Mouse (Mus musculus): ENCODE results near the gene Arpc4. TPM values are rescaled to one million over a fixed set of nuclear protein-coding genes. Genes with fewer than 3 reads are reported as not detected.

The Arpc4 gene
- total and polyA plus RNA-seq, 3 experiments: 231 to 375 TPM; not detected in 1

GRCm38 (mm10) chr6:113396270-113397030 lies 18.5 kb downstream of the Arpc4 start:
- H3K36me3 ChIP-seq (ENCODE audit: control insufficient read depth in 1 of 2, insufficient read depth in 2 of 2, low read length in 2 of 2): no peaks in the 10 kb centered on the region; a peak in 1 of 4 replicates
- H3K9me3 ChIP-seq (replicated peaks; ENCODE audit: insufficient read depth, low read length): no peaks in the 10 kb centered on the region
- no peak overlapping the region for H3K9ac ChIP-seq (ENCODE audit: control insufficient read depth, low read depth, low read length, poor library complexity, severe bottlenecking)
- H3K27me3 ChIP-seq (ENCODE audit: control insufficient read depth in 1 of 2, insufficient read depth in 2 of 2, low read length in 2 of 2): no peaks in the 10 kb centered on the region
- H3K27ac ChIP-seq (ENCODE audit: control insufficient read depth, low read depth, low read length): no peak overlapping the region
- H3K4me3 ChIP-seq (ENCODE audit: control insufficient read depth in 1 of 2, insufficient read depth in 1 of 2, low read depth in 2 of 2, low read length in 2 of 2): no peak overlapping the region
- TF ChIP-seq TBP (IDR thresholded peaks at IDR 0.05; ENCODE audit: low read depth, low read length) (no peak), ZNF384 (IDR thresholded peaks at IDR 0.05; ENCODE audit: low read depth, low read length) (no peak), TCF12 (IDR thresholded peaks at IDR 0.05; ENCODE audit: low read depth, low read length) (no peak), NELFE (IDR thresholded peaks at IDR 0.05; ENCODE audit: low read depth, low read length) (no peak), ELF1 (IDR thresholded peaks at IDR 0.05; ENCODE audit: low read depth, low read length) (no peak)
- DNase-seq (ENCODE audit: low read depth, low spot score): no peak
- no peaks in the 10 kb centered on the region for H3K4me1 ChIP-seq (ENCODE audit: control insufficient read depth in 1 of 2, insufficient read depth in 2 of 2, low read length in 2 of 2)
- no peaks in the 10 kb centered on the region for H3K79me2 ChIP-seq (ENCODE audit: control insufficient read depth, insufficient read depth, low read length, poor library complexity)

GRCm38 (mm10) chr6:113402094-113402493 lies 24.2 kb downstream of the Arpc4 start:
- no peak for DNase-seq (ENCODE audit: low read depth, low spot score)
- no peaks in the 10 kb centered on the region for H3K79me2 ChIP-seq (ENCODE audit: control insufficient read depth, insufficient read depth, low read length, poor library complexity)
- no peak overlapping the region for H3K4me3 ChIP-seq (ENCODE audit: control insufficient read depth in 1 of 2, insufficient read depth in 1 of 2, low read depth in 2 of 2, low read length in 2 of 2)
- TF ChIP-seq HCFC1 (IDR thresholded peaks at IDR 0.05; ENCODE audit: low read depth, low read length): no peak
- TF ChIP-seq ZKSCAN1 (IDR thresholded peaks at IDR 0.05; ENCODE audit: low read depth, low read length): no peak
- TF ChIP-seq TBP (IDR thresholded peaks at IDR 0.05; ENCODE audit: low read depth, low read length): no peak
- no peak for TF ChIP-seq POLR2A (IDR thresholded peaks at IDR 0.05; ENCODE audit: control insufficient read depth in 1 of 2, insufficient read depth in 1 of 2, low read depth in 1 of 2, low read length in 2 of 2, poor library complexity in 1 of 2)
- TF ChIP-seq CTCF (IDR thresholded peaks at IDR 0.05 in 2 of 3, conservative IDR thresholded peaks at IDR 0.05 in 1 of 3; ENCODE audit: control insufficient read depth in 1 of 3, insufficient read depth in 1 of 3, low read depth in 2 of 3, low read length in 3 of 3, poor library complexity in 1 of 3, severe bottlenecking in 1 of 3): no peak
- TF ChIP-seq E2F4 (IDR thresholded peaks at IDR 0.05; ENCODE audit: borderline replicate concordance, low read depth, low read length): no peak
- TF ChIP-seq MAX (IDR thresholded peaks at IDR 0.05; ENCODE audit: low read length): no peak
- TF ChIP-seq GATA1 (IDR thresholded peaks at IDR 0.05; ENCODE audit: low read depth, low read length): no peak
- TF ChIP-seq ELF1 (IDR thresholded peaks at IDR 0.05; ENCODE audit: low read depth, low read length): no peak
- TF ChIP-seq EP300 (IDR thresholded peaks at IDR 0.05; ENCODE audit: low read depth in 1 of 2, low read length in 2 of 2): no peak
- no peak for TF ChIP-seq ZC3H11A (IDR thresholded peaks at IDR 0.05; ENCODE audit: low read depth, low read length)
- no peak for TF ChIP-seq USF2 (IDR thresholded peaks at IDR 0.05; ENCODE audit: borderline replicate concordance in 1 of 2, insufficient read depth in 1 of 2, low read depth in 1 of 2, low read length in 2 of 2)
- no peak overlapping the region for H3K9ac ChIP-seq (ENCODE audit: control insufficient read depth, low read depth, low read length, poor library complexity, severe bottlenecking)
- no peak overlapping the region for H3K27ac ChIP-seq (ENCODE audit: control insufficient read depth, low read depth, low read length)
- no peaks in the 10 kb centered on the region for H3K27me3 ChIP-seq (ENCODE audit: control insufficient read depth in 1 of 2, insufficient read depth in 2 of 2, low read length in 2 of 2)
- no peaks in the 10 kb centered on the region for H3K9me3 ChIP-seq (replicated peaks; ENCODE audit: insufficient read depth, low read length)
- no peaks in the 10 kb centered on the region; a peak in 1 of 4 replicates for H3K36me3 ChIP-seq (ENCODE audit: control insufficient read depth in 1 of 2, insufficient read depth in 2 of 2, low read length in 2 of 2)
- H3K4me1 ChIP-seq (ENCODE audit: control insufficient read depth in 1 of 2, insufficient read depth in 2 of 2, low read length in 2 of 2): no peaks in the 10 kb centered on the region

Data from MEL (cell line).